Mouse (Mus musculus) ES-E14 (cell line): Measurements from ENCODE around the gene Trip11. TPM values are rescaled to one million over a fixed set of nuclear protein-coding genes. Genes with fewer than 3 reads are reported as not detected.

Experiments used
- DNase-seq: peaks from one replicate; pipeline ENCODE4 v3.0.0-alpha.2; 2013; ENCODE audit warnings: low read depth, low spot score
- H3K27ac ChIP-seq: 2 replicates; pipeline ENCODE4 v1.5.1; 2012; ENCODE audit warnings: low read depth, mild to moderate bottlenecking, low read length, moderate library complexity, mixed read lengths; ENCODE audit not compliant: poor library complexity, insufficient read depth, severe bottlenecking
- H3K36me3 ChIP-seq: 2 replicates; pipeline ENCODE4 v1.6.1; 2012; ENCODE audit warnings: mild to moderate bottlenecking, low read length, moderate library complexity, mixed read lengths; ENCODE audit not compliant: control insufficient read depth, poor library complexity, insufficient read depth, severe bottlenecking
- H3K4me1 ChIP-seq, 2 experiments: fragments of 150-350 bp in 1 of 2; sonication (generic) in 1 of 2; 2 replicates each; pipeline ENCODE4 v1.6.1; 2012; ENCODE audit warnings: low read length in 2 of 2, mild to moderate bottlenecking in 1 of 2, mixed read lengths in 1 of 2; ENCODE audit not compliant: control insufficient read depth in 2 of 2, insufficient read depth in 2 of 2, poor library complexity in 1 of 2
- H3K4me3 ChIP-seq, 2 experiments: fragments of 150-350 bp in 1 of 2; sonication (generic) in 1 of 2; 2 replicates each; pipeline ENCODE4 v1.5.1; 2012; ENCODE audit warnings: low read length in 2 of 2, low read depth in 1 of 2, mild to moderate bottlenecking in 1 of 2, mixed read lengths in 1 of 2; ENCODE audit not compliant: insufficient read depth in 1 of 2, poor library complexity in 1 of 2, severe bottlenecking in 1 of 2
- H3K9ac ChIP-seq: 2 replicates; pipeline ENCODE4 v1.6.1; 2012; ENCODE audit warnings: low read depth, mild to moderate bottlenecking, low read length, mixed read lengths; ENCODE audit not compliant: poor library complexity, insufficient read depth, severe bottlenecking
- H3K9me3 ChIP-seq: fragments of 150-350 bp; sonication (generic); 2 replicates; pipeline ENCODE4 v1.6.1; 2012; ENCODE audit warnings: low read depth, mild to moderate bottlenecking, low read length; ENCODE audit not compliant: control insufficient read depth, insufficient read depth
- CHD2 ChIP-seq: IDR thresholded peaks from 2 replicates; pipeline ENCODE4 v1.6.1; 2014; ENCODE audit warnings: mild to moderate bottlenecking, low read depth, low read length, inconsistent platforms
- HCFC1 ChIP-seq: IDR thresholded peaks from 2 replicates; pipeline ENCODE4 v1.6.1; 2012; ENCODE audit warnings: low read length, inconsistent platforms, borderline replicate concordance; ENCODE audit not compliant: insufficient read depth
- MAFK ChIP-seq: IDR thresholded peaks from 2 replicates; pipeline ENCODE4 v1.6.1; 2014; ENCODE audit warnings: mild to moderate bottlenecking, low read depth, low read length, inconsistent platforms; ENCODE audit not compliant: insufficient read depth
- ZC3H11A ChIP-seq: IDR thresholded peaks from 2 replicates; pipeline ENCODE4 v1.6.1; 2012; ENCODE audit warnings: low read depth, mild to moderate bottlenecking, inconsistent platforms, low read length, borderline replicate concordance
- ZNF384 ChIP-seq: IDR thresholded peaks from 2 replicates; pipeline ENCODE4 v1.6.1; 2012; ENCODE audit warnings: low read depth, low read length, inconsistent platforms
- in situ Hi-C, 2 experiments: fragments of 600-800 bp; cut with MboI; formaldehyde crosslinking; loops; one replicate each; pipeline ENCODE4 v1.15.1; 2025; ENCODE audit warnings: low sequenced_read_pairs in 2 of 2, inconsistent platforms in 1 of 2; ENCODE audit not compliant: unreplicated experiment in 2 of 2
- total RNA-seq: library from RNA; depleted of rRNA; stranded (reverse); fragments of 300-350 nt; gene quantifications from 2 replicates; pipeline ENCODE4 v1.2.3, GENCODE M21; 2012

The Trip11 gene
- total RNA-seq, 1 experiment = 15.7 TPM

DNA sequence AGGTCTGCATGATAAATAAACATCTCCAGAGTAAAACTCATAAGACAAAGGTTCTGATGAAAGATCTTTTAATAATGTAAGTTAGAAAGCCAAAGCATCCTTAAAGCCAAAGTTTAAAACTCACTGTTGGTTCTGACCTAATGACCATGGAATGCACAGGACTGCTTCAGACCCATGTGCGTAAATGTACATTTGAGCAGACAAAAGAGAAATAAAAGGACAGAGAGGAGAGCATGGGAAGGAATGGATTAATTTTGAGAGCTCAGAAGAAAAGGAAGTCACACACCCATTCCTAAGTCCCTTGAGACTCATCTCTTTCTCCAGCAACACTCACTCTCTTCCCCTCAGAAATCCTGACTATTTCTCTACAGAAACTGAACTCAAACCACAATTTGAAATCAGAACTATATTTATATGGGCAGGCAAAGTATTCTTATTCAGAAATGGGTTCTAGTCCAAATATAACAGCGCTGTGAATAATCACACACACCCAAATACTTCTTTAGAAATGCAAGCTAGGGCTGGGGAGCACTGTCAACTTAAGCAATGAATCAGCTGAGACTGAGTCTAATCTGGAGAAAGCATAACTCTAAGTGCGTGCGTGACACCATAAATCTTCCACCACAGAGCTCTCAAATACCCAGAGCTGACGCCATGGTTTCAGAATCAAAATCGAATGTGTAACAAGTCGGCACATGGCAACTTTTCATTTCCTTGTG lies 61.1 kb downstream of the Trip11 start:
- peaks cover 0 to 2% of the 10 kb centered on the region in 2 experiments; a peak in 1 of 4 replicates for H3K4me1 ChIP-seq
- in situ Hi-C loops = no loop called here
- no peak overlapping the region for H3K27ac ChIP-seq
- no peaks in the 10 kb centered on the region for H3K9me3 ChIP-seq
- TF ChIP-seq ZNF384 (no peak), CHD2 (no peak), ZC3H11A (no peak), MAFK (no peak), HCFC1 (no peak)
- no peak for DNase-seq
- H3K4me3 ChIP-seq = no peak overlapping the region
- H3K36me3 ChIP-seq = no peaks in the 10 kb centered on the region; the same call in 1 of the 2 replicates
- H3K9ac ChIP-seq = no peak overlapping the region

DNA sequence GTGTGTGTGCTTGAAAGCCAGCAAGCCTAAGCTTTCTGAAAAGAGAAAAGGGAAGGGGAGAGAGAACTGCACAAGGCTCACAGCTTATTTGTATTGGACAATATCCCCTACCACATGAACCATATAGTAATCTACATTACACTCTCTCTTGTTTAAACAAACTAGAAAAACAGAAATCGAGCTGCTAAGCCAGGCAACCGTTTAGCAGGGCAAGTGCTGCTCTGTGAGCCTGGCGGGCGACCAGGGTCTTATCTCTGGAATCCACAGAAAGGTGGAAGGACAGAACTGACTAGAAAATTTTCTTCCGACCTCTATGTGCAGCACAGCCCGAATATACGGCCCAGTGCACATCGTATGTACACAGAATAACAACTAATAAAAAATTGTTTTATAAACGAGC lies 61.8 kb downstream of the Trip11 start:
- Histone ChIP-seq H3K9ac (no peak overlapping the region), H3K4me1 (peaks cover 0 to 2% of the 10 kb centered on the region in 2 experiments; a peak in 1 of 4 replicates)
- no peak for DNase-seq

DNA sequence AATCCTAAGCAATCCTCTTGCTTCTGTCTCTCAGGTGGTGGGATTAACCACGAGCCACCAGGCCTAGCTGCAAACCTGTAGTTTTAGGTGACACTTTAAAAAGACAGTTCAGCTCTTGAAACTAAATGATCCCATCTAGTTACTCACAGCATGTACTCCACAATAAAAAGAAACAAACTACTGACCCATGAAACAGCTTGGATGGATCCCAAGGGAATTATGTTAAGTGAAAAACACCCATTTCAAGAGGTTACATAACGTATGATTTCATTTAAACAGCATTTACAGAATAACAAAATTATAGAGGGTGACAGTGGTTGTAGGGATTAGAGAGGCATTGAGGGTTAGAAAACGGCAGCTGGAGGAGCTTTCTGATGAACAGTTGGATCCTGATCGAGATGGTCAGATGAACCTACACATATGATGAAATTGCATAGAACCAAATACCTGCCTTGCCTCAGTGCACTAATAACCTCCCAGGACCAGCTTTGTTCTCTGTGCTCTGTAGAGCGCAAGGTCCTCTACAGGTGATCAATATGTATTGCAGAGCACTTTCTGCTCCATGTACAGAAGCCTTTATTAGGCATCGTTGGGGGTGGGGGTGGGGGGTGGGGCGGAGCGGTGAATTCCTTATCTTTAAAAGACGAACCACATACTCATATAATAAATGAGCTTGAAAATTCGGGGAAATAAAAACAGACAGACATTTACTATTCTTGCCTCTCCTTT lies 76.4 kb downstream of the Trip11 start:
- no peaks in the 10 kb centered on the region for H3K9me3 ChIP-seq
- H3K9ac ChIP-seq = no peak overlapping the region
- H3K4me1 ChIP-seq = no peaks in the 10 kb centered on the region
- H3K27ac ChIP-seq = no peak overlapping the region
- H3K36me3 ChIP-seq = no peaks in the 10 kb centered on the region
- H3K4me3 ChIP-seq = no peak overlapping the region
- in situ Hi-C loops = no loop called here
- no peak for DNase-seq
- TF ChIP-seq MAFK = no peak
- TF ChIP-seq CHD2 = no peak
- TF ChIP-seq ZNF384 = no peak
- no peak for TF ChIP-seq ZC3H11A
- no peak for TF ChIP-seq HCFC1

More for the DNA sequence above, 61.8 kb downstream of the Trip11 start:
- H3K4me3 ChIP-seq = no peak overlapping the region
- H3K9me3 ChIP-seq = no peaks in the 10 kb centered on the region
- in situ Hi-C loops = no loop called here
- no peak overlapping the region for H3K27ac ChIP-seq
- no peaks in the 10 kb centered on the region for H3K36me3 ChIP-seq
- TF ChIP-seq MAFK (no peak), CHD2 (no peak), ZC3H11A (no peak), ZNF384 (no peak), HCFC1 (no peak)

DNA sequence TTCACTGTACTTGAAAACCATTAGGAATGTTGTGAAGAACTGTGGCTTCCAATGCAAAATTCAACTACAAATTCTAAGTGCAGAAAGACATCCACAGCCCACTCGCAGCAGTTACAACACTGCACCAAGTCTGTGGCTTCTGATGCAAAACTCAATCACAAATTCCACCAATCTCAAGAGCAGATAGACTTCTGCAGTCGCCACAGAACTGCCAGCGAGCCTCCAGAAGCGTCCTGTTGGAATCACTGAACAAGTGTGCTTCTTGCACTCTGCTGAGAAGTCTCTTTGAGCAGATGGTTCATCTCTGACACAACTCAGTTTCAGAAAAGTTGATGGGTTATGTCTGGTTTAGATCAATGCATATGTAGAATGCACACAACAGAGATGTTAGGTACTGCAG lies 78.4 kb downstream of the Trip11 start:
- in situ Hi-C loops = no loop called here
- H3K9me3 ChIP-seq = no peaks in the 10 kb centered on the region
- no peak overlapping the region for H3K27ac ChIP-seq
- H3K9ac ChIP-seq = no peak overlapping the region
- DNase-seq = no peak
- no peak overlapping the region for H3K4me3 ChIP-seq
- TF ChIP-seq MAFK (no peak), HCFC1 (no peak), ZC3H11A (no peak), ZNF384 (no peak), CHD2 (no peak)
- H3K4me1 ChIP-seq = peaks cover 2 to 4% of the 10 kb centered on the region in 2 experiments; a peak in 2 of 4 replicates
- no peaks in the 10 kb centered on the region for H3K36me3 ChIP-seq

DNA sequence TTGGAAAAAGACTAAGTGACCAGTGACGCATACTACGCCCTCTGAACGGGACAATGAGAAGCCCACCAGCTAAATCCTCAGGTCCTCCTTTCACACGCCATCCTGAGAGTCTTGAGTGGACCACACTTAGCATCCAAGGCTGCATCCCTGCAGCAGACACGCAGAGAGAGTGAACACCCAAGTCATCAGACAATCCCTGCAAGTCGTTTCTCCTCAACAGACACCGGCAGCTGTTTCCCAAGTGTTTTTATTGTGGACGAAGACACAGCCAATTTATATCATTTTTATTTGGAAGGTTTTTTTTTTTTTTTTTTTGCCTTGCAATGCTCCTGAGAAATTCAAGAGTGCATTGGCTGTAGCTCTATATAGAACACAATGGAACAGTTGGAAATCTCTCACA lies 79.3 kb downstream of the Trip11 start:
- DNase-seq = no peak
- no peak overlapping the region for H3K9ac ChIP-seq
- no peaks in the 10 kb centered on the region for H3K9me3 ChIP-seq
- H3K4me3 ChIP-seq = no peak overlapping the region
- H3K27ac ChIP-seq = no peak overlapping the region
- in situ Hi-C loops = no loop called here
- peaks cover 2 to 4% of the 10 kb centered on the region in 2 experiments; a peak in 2 of 4 replicates for H3K4me1 ChIP-seq
- TF ChIP-seq ZC3H11A = no peak
- no peak for TF ChIP-seq MAFK
- TF ChIP-seq CHD2 = no peak
- no peak for TF ChIP-seq HCFC1
- TF ChIP-seq ZNF384 = no peak
- no peaks in the 10 kb centered on the region for H3K36me3 ChIP-seq
